Mouse (Mus musculus) myocyte (in vitro differentiated cells): Measurements from ENCODE around the gene Ccdc87. TPM values are rescaled to one million over a fixed set of nuclear protein-coding genes. Genes with fewer than 3 reads are reported as not detected.
A peak's percentile ranks its signal among the peaks of the same experiment; 100 is the strongest.
"Not testable (repeated sequence)": the region's sequence is repeated elsewhere in the genome, so short reads cannot be mapped to it uniquely, and the experiment has no call there.

Source experiments
- H3K27me3 ChIP-seq: one replicate; pipeline ENCODE4 v1.6.1; 2011; ENCODE audit not compliant: control insufficient read depth, insufficient read depth, insufficient read length
- H3K36me3 ChIP-seq: one replicate; pipeline ENCODE4 v1.6.1; 2011; ENCODE audit not compliant: control insufficient read depth, insufficient read depth
- H3K4me2 ChIP-seq: one replicate; pipeline ENCODE4 v1.6.1; 2011; ENCODE audit warnings: low read depth, control low read depth
- H3K4me3 ChIP-seq: one replicate; pipeline ENCODE4 v1.5.1; 2011; ENCODE audit warnings: mild to moderate bottlenecking, control low read depth, moderate library complexity
- H3K79me2 ChIP-seq: one replicate; pipeline ENCODE4 v1.6.1; 2011; ENCODE audit not compliant: control insufficient read depth, insufficient read depth
- H3ac ChIP-seq: one replicate; pipeline ENCODE4 v1.6.1; 2011; ENCODE audit not compliant: control insufficient read depth, insufficient read length
- E2F4 ChIP-seq: IDR thresholded peaks from one replicate; pipeline ENCODE4 v1.6.1; 2011; ENCODE audit warnings: mild to moderate bottlenecking, control low read depth, moderate library complexity; ENCODE audit not compliant: insufficient read depth
- MAX ChIP-seq: IDR thresholded peaks from one replicate; pipeline ENCODE4 v1.6.1; 2011; ENCODE audit warnings: low read depth, mild to moderate bottlenecking, control low read depth
- MYOD1 ChIP-seq, 3 experiments: IDR thresholded peaks; one replicate each; pipeline ENCODE4 v1.6.1; 2011; ENCODE audit warnings: control low read depth in 2 of 3, low read depth in 2 of 3, mild to moderate bottlenecking in 2 of 3, moderate library complexity in 1 of 3; ENCODE audit not compliant: insufficient read length in 2 of 3, control insufficient read depth in 1 of 3
- MYOG ChIP-seq, 3 experiments: IDR thresholded peaks; one replicate each; pipeline ENCODE4 v1.6.1; 2011; ENCODE audit warnings: control low read depth in 2 of 3, low read depth in 2 of 3, mild to moderate bottlenecking in 2 of 3; ENCODE audit not compliant: insufficient read length in 2 of 3, control insufficient read depth in 1 of 3, insufficient read depth in 1 of 3
- POLR2A ChIP-seq: IDR thresholded peaks from one replicate; pipeline ENCODE4 v1.6.1; 2011; ENCODE audit warnings: low read depth, mild to moderate bottlenecking, control low read depth, moderate library complexity; ENCODE audit not compliant: insufficient read length
- POLR2AphosphoS2 ChIP-seq: IDR thresholded peaks from one replicate; pipeline ENCODE4 v1.6.1; 2011; ENCODE audit warnings: low read depth, control low read depth; ENCODE audit not compliant: insufficient read length
- REST ChIP-seq: IDR thresholded peaks from one replicate; pipeline ENCODE4 v1.6.1; 2011; ENCODE audit warnings: mild to moderate bottlenecking, control low read depth, moderate library complexity; ENCODE audit not compliant: insufficient read depth, insufficient read length
- SRF ChIP-seq: IDR thresholded peaks from one replicate; pipeline ENCODE4 v1.6.1; 2011; ENCODE audit warnings: low read depth; ENCODE audit not compliant: control insufficient read depth, insufficient read length
- TCF12 ChIP-seq: IDR thresholded peaks from one replicate; pipeline ENCODE4 v1.6.1; 2011; ENCODE audit warnings: mild to moderate bottlenecking, control low read depth; ENCODE audit not compliant: poor library complexity, insufficient read depth, severe bottlenecking
- TCF3 ChIP-seq: IDR thresholded peaks from one replicate; pipeline ENCODE4 v1.6.1; 2011; ENCODE audit warnings: low read depth, control low read depth; ENCODE audit not compliant: insufficient read length
- USF1 ChIP-seq: IDR thresholded peaks from one replicate; pipeline ENCODE4 v1.6.1; 2011; ENCODE audit warnings: low read depth, mild to moderate bottlenecking, control low read depth, moderate library complexity
- polyA plus RNA-seq: library from polyadenylated mRNA; unstranded; fragments of >200 nt; fragmentation: generic; extraction: Trizol; gene quantifications from one replicate; pipeline ENCODE4 v1.2.1, GENCODE M21; 2012; ENCODE audit warnings: missing spikeins

Gene Ccdc87
- polyA plus RNA-seq, 1 experiment = 0.04 TPM

DNA sequence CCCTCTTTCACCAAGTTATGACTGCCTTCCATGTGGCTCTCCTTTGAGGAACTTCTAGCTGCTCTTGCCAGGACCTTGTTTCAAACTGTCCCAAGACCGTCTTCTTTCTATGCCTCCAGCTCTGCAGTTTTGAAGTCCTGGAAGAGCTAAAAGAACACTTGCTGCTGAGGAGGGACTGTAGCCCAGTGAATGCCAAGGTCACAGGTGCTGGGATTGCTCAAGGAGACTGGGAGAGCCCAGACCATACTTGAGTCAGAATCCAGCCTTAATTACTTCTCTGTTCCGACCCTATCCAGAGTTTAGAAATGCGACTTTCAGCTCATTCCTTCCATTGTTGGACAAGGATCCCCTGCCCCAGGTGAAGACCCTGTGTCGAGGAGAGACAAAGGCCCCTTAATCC, 16.8 kb downstream of the Ccdc87 start:
- Histone ChIP-seq H3K4me3 (no peak overlapping the region), H3ac (no peak overlapping the region), H3K4me2 (no peak overlapping the region), H3K27me3 (peaks cover 24% of the 10 kb centered on the region), H3K36me3 (no peaks in the 10 kb centered on the region), H3K79me2 (no peaks in the 10 kb centered on the region)
- TF ChIP-seq TCF3 (no peak), REST (no peak), POLR2A (no peak), MYOD1 (IDR thresholded peaks at IDR 0.05; ENCODE audit: control insufficient read depth in 1 of 3, insufficient read length in 2 of 3, low read depth in 2 of 3) (no peak), MAX (no peak), TCF12 (no peak)

DNA sequence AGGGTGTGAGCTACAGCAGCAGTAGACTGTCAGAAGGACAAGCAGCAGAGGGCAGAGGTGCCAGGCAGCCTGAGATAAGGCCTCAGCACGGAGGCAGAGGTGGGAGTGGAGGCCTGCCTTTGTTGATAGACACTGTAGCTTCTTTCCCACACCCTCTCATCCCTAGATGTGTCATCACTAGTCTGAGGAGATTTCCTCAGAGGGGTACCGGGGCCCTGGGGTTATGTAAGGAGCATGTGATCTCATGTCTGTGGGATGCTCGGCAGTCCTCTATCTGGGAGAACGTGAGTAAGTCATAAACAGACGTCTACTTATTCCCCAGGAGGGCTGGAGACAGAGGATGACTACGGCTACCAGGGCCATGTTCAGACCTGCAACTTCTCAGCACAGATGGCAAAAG, 19.9 kb downstream of the Ccdc87 start:
- Histone ChIP-seq H3K4me3 (no peak overlapping the region), H3K4me2 (no peak overlapping the region), H3K79me2 (no peaks in the 10 kb centered on the region), H3K27me3 (peaks cover 16% of the 10 kb centered on the region), H3K36me3 (no peaks in the 10 kb centered on the region), H3ac (no peak overlapping the region)
- TF ChIP-seq TCF3 (no peak), POLR2A (no peak), USF1 (peak; percentile 2)

DNA sequence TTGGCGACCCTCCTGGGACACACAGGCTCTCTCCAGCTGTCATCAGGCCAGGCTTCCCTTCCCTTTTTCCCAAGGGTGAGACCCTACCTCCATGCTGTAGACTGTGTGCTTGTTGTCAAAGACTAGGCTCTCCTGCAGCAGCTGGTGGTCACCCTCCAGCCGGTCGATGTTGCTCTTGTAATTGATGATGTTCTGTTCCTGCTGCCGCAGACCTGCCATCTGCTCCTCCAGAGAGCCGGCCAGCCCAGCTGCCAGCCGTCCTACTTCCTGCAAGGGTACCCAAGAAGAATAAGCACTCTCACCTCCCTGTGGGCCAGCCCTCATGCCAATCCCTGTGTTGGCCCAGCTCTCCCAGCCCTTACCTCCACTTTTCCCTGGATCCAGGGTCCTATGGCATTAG, 23.9 kb downstream of the Ccdc87 start:
- Histone ChIP-seq H3ac (no peak overlapping the region), H3K79me2 (no peaks in the 10 kb centered on the region), H3K4me2 (no peak overlapping the region), H3K36me3 (no peaks in the 10 kb centered on the region), H3K27me3 (no peaks in the 10 kb centered on the region), H3K4me3 (no peak overlapping the region)
- TF ChIP-seq SRF (no peak), E2F4 (no peak), USF1 (no peak), MYOG (IDR thresholded peaks at IDR 0.05; ENCODE audit: control insufficient read depth in 1 of 3, insufficient read depth in 1 of 3, insufficient read length in 2 of 3, low read depth in 2 of 3) (no peak), TCF3 (no peak), POLR2A (no peak), MYOD1 (IDR thresholded peaks at IDR 0.05; ENCODE audit: control insufficient read depth in 1 of 3, insufficient read length in 2 of 3, low read depth in 2 of 3) (no peak), REST (no peak)

- no peaks in the 10 kb centered on the region for H3K79me2 ChIP-seq
- no peak overlapping the region for H3K4me2 ChIP-seq
- no peak overlapping the region for H3ac ChIP-seq
- no peaks in the 10 kb centered on the region for H3K36me3 ChIP-seq
- no peak for TF ChIP-seq USF1
- TF ChIP-seq POLR2AphosphoS2 = peak; percentile 73
- no peaks in the 10 kb centered on the region for H3K27me3 ChIP-seq
- no peak overlapping the region for H3K4me3 ChIP-seq
Observed at GRCm38 (mm10) chr19:4865147-4865546, 26.0 kb downstream of the Ccdc87 start.

- not testable (repeated sequence) for H3ac ChIP-seq, H3K4me3 ChIP-seq
Observed at GRCm38 (mm10) chr19:4874613-4875012, 35.4 kb downstream of the Ccdc87 start.

GRCm38 (mm10) chr19:4876241-4876640, 37.1 kb downstream of the Ccdc87 start:
- Histone ChIP-seq H3K27me3 (no peaks in the 10 kb centered on the region), H3K36me3 (no peaks in the 10 kb centered on the region), H3K4me2 (peak overlapping the region; percentile 96), H3K79me2 (peaks cover 8% of the 10 kb centered on the region), H3ac (no peak overlapping the region), H3K4me3 (peak overlapping the region; percentile 43)
- TF ChIP-seq MAX (no peak), TCF3 (peak; percentile 73), MYOD1 (IDR thresholded peaks at IDR 0.05; ENCODE audit: control insufficient read depth in 1 of 3, insufficient read length in 2 of 3, low read depth in 2 of 3) (peak; percentile 61 to 94 (median 87)), TCF12 (peak; percentile 66), USF1 (no peak), POLR2AphosphoS2 (no peak), MYOG (IDR thresholded peaks at IDR 0.05; ENCODE audit: control insufficient read depth in 1 of 3, insufficient read depth in 1 of 3, insufficient read length in 2 of 3, low read depth in 2 of 3) (peak; percentile 86 to 96 (median 89))

More at GRCm38 (mm10) chr19:4874613-4875012, 35.4 kb downstream of the Ccdc87 start:
- H3K79me2 ChIP-seq, H3K27me3 ChIP-seq, H3K36me3 ChIP-seq: not testable (repeated sequence)
- peak overlapping the region; percentile 18 for H3K4me2 ChIP-seq
